Mouse (Mus musculus): ENCODE results near the gene Akr1b8. TPM values are rescaled to one million over a fixed set of nuclear protein-coding genes. Genes with fewer than 3 reads are reported as not detected.

The Akr1b8 gene
- polyA plus RNA-seq (2014; fragmentation: Nextera tagmentation; extraction: Ambion mirVana) = 12.4 and 14.0 TPM in 2 replicates

DNA sequence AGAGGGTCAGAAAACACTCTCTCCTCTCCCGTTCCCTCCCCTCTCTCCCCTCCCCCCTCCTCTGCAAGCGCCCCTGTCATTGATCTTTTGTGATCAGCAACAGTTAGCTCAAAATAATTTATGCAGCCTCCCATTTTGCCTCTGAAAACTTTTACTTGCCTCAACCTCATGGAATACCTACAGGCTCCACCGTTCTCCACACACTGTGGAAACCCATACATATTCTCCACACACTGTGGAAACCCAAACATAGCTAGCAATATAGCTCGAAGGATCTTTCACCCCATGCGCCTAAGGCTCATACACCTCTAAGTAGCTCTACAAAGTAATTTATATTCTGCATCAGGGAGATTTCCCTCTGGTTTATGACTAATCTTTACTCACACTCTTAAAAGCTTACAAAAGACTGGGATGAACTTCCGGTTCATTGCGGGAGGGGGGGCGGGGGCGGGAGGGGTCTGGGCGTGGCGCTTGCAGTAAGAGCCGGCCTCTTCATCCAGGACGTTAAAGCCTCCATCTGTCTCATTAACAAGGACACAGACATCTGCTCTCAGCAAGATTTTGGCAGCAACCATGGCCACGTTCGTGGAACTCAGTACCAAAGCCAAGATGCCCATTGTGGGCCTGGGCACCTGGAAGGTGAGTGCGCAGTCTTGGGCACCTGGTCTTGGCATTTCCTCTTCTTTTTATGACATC, at the start of gene Akr1b8:
Gene Akr1b8 (plus strand): TSS at position 462 of the 696 bp plus-strand sequence.
- Histone ChIP-seq H3K4me1 (ENCODE audit: insufficient read depth) (peaks cover 13% of the 10 kb centered on the region), H3K27me3 (ENCODE audit: insufficient read depth, low read length) (no peaks in the 10 kb centered on the region), H3K36me3 (ENCODE audit: insufficient read depth) (no peaks in the 10 kb centered on the region), H3K4me3 (ENCODE audit: low read depth, low read length) (peak within 1 kb of the TSS; percentile 29), H3K27ac (ENCODE audit: low read depth) (peak within 1 kb of the TSS; percentile 48), H3K9me3 (ENCODE audit: low read depth, low read length) (no peaks in the 10 kb centered on the region), H3K4me2 (peak within 1 kb of the TSS; percentile 68), H3K9ac (peak within 1 kb of the TSS; percentile 40)
- DNase-seq (peak; percentile 33), ATAC-seq (ENCODE audit: insufficient read depth) (peak; percentile 76)
- no peak for TF ChIP-seq CTCF (IDR thresholded peaks at IDR 0.05; ENCODE audit: low read depth)
- 11% methylated on average over 16 of the region's 16 CpGs for WGBS

DNA sequence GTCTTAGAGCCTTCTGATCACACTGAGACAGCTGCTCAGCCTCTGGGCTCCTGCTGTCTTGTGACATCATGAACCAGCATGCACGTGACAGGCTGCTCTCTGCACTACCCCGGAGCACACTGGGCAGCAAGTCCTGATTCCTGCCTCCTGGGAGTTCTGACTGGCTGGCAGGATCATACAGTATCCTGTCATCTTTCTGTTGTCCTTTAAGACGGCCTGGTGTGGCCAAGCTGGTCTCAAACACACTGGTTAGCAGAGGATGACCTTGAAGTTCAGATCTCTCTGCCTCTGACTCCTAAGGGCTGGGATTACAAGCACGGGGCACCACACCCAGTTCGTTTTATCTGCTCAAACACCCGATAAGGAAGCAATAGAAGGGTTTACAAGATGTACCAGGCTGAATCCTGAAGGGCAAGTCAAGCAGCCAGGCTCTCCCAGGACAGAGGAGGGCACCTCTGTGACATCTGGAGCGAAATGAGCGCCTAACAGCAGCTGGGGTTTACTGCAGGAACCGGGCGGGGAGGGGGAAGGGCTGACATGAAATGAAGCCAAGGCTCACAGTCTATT, 49.2 kb upstream of the Akr1b8 start:
- Histone ChIP-seq H3K36me3 (ENCODE audit: insufficient read depth) (peaks cover 30% of the 10 kb centered on the region), H3K9ac (no peak overlapping the region), H3K27me3 (ENCODE audit: insufficient read depth, low read length) (no peaks in the 10 kb centered on the region), H3K9me3 (ENCODE audit: low read depth, low read length) (no peaks in the 10 kb centered on the region), H3K4me3 (ENCODE audit: low read depth, low read length) (no peak overlapping the region), H3K27ac (ENCODE audit: low read depth) (no peak overlapping the region), H3K4me1 (ENCODE audit: insufficient read depth) (no peaks in the 10 kb centered on the region), H3K4me2 (no peak overlapping the region)
- no peak for TF ChIP-seq CTCF (IDR thresholded peaks at IDR 0.05; ENCODE audit: low read depth)
- ATAC-seq (ENCODE audit: insufficient read depth) (peak; percentile 31; the same call in 1 of the 2 replicates), DNase-seq (no peak)
- 65% methylated on average over 10 of the region's 10 CpGs for WGBS

DNA sequence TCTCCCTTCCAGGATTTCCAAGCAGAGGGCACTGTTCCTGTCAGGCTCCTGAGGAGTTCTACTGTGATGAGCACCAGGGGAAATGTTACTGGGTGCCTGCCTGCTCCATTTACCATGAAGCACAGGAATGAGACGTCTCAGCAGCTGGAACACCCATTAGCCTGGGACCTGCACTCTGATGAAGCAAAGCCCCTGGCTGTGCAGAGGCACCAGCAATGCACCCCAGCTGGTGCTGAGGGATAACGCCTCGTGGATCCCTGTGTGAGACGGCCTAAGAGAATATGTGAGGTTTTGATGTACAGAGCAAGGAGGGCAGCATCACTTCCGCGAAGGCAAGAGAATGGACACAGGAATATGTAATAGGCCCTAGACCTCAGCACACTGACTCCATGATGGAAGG, 47.1 kb upstream of the Akr1b8 start:
- Histone ChIP-seq H3K36me3 (ENCODE audit: insufficient read depth) (peaks cover 48% of the 10 kb centered on the region), H3K4me2 (no peak overlapping the region), H3K9ac (no peak overlapping the region), H3K27me3 (ENCODE audit: insufficient read depth, low read length) (no peaks in the 10 kb centered on the region), H3K4me1 (ENCODE audit: insufficient read depth) (no peaks in the 10 kb centered on the region), H3K9me3 (ENCODE audit: low read depth, low read length) (no peaks in the 10 kb centered on the region), H3K4me3 (ENCODE audit: low read depth, low read length) (no peak overlapping the region), H3K27ac (ENCODE audit: low read depth) (no peak overlapping the region)
- DNase-seq (no peak), ATAC-seq (ENCODE audit: insufficient read depth) (no peak)
- WGBS = 72% methylated on average over 6 of the region's 6 CpGs
- no peak for TF ChIP-seq CTCF (IDR thresholded peaks at IDR 0.05; ENCODE audit: low read depth)

DNA sequence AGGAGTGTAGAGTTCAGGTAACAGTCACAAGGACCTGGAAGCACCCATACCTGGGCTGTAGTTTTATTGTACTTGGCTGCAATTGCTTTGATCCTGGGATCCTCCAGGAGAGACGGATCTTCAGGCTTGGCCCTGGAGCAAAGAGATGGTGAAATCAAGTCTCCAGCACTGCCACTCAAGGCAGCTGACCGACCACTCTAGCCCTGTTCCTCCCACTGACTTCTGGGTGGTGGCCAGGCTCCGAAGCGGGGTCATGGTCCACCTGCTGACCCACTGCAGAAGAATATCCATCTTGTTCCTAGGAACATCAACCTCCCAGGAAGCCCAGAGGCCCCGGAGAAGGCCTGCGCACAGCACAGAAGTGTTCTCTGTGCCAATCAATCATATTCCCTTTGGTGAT, 44.4 kb upstream of the Akr1b8 start:
- Histone ChIP-seq H3K9ac (no peak overlapping the region), H3K36me3 (ENCODE audit: insufficient read depth) (peaks cover 52% of the 10 kb centered on the region), H3K27ac (ENCODE audit: low read depth) (no peak overlapping the region), H3K4me3 (ENCODE audit: low read depth, low read length) (no peak overlapping the region), H3K9me3 (ENCODE audit: low read depth, low read length) (no peaks in the 10 kb centered on the region), H3K27me3 (ENCODE audit: insufficient read depth, low read length) (no peaks in the 10 kb centered on the region), H3K4me2 (no peak overlapping the region), H3K4me1 (ENCODE audit: insufficient read depth) (no peaks in the 10 kb centered on the region)
- WGBS = 86% methylated on average over 6 of the region's 6 CpGs
- no peak for TF ChIP-seq CTCF (IDR thresholded peaks at IDR 0.05; ENCODE audit: low read depth)
- DNase-seq = no peak
- ATAC-seq (ENCODE audit: insufficient read depth) = no peak

DNA sequence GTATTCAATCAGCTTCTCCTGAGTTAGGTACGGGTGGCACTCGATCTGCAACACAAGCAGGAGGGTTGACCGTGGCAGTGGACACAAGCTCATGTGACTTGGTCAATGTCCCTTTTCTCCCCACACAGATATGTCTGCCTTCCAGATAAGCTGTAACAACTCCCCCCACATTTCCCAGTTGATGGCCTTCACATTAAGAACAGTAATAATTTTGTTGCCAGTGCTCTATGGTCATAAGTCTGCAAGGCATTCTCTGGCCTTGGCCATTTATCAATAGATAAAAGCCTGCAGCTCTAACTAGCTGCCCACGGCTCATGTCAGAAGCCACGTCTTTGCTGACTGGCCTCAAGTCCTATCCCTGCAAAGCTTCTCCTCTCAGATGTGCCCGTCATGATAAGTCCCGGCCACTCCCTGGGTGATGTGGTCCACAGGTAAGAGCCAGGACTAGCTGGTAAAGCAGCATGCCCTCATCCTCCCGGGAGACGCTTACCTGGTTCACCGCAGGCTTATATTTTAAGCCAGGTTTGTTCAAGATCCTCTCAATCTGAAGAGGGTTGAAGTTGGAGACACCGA, 43.8 kb upstream of the Akr1b8 start:
- peaks cover 51% of the 10 kb centered on the region for H3K36me3 ChIP-seq (ENCODE audit: insufficient read depth)
- ATAC-seq (ENCODE audit: insufficient read depth) = no peak
- WGBS = 93% methylated on average over 11 of the region's 11 CpGs

DNA sequence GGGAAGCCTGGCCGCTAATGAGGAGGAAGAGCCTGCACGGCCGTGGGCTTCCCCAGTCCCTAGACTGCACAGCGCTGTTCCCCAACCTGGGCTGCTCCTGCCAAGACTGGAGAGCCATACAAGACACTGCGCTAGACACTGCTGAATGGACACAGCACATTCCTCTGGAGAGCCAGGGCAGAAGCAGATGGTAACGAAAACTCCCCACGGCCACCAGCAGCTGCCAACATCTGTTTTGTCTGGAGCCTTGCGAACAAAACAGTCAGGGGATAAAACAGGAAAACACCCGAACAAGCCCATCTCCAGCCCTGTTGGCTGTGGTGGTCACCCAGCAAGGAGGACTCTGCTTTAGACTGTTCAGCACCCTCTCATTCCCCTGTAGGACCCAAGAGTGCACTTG, 40.5 kb upstream of the Akr1b8 start:
- no peak for TF ChIP-seq CTCF (IDR thresholded peaks at IDR 0.05; ENCODE audit: low read depth)
- Histone ChIP-seq H3K27me3 (ENCODE audit: insufficient read depth, low read length) (no peaks in the 10 kb centered on the region), H3K4me2 (no peak overlapping the region), H3K9me3 (ENCODE audit: low read depth, low read length) (no peaks in the 10 kb centered on the region), H3K36me3 (ENCODE audit: insufficient read depth) (peaks cover 37% of the 10 kb centered on the region), H3K4me1 (ENCODE audit: insufficient read depth) (peaks cover 9% of the 10 kb centered on the region), H3K27ac (ENCODE audit: low read depth) (no peak overlapping the region), H3K9ac (no peak overlapping the region), H3K4me3 (ENCODE audit: low read depth, low read length) (no peak overlapping the region)
- 64% methylated on average over 9 of the region's 9 CpGs for WGBS
- DNase-seq (peak; percentile 54), ATAC-seq (ENCODE audit: insufficient read depth) (no peak)

More for the DNA sequence above, 43.8 kb upstream of the Akr1b8 start:
- H3K4me2 ChIP-seq = no peak overlapping the region
- H3K9ac ChIP-seq = no peak overlapping the region
- H3K4me3 ChIP-seq (ENCODE audit: low read depth, low read length) = no peak overlapping the region
- no peaks in the 10 kb centered on the region for H3K4me1 ChIP-seq (ENCODE audit: insufficient read depth)
- DNase-seq = no peak
- H3K27ac ChIP-seq (ENCODE audit: low read depth) = no peak overlapping the region
- no peaks in the 10 kb centered on the region for H3K9me3 ChIP-seq (ENCODE audit: low read depth, low read length)
- H3K27me3 ChIP-seq (ENCODE audit: insufficient read depth, low read length) = no peaks in the 10 kb centered on the region
- TF ChIP-seq CTCF (IDR thresholded peaks at IDR 0.05; ENCODE audit: low read depth) = no peak

DNA sequence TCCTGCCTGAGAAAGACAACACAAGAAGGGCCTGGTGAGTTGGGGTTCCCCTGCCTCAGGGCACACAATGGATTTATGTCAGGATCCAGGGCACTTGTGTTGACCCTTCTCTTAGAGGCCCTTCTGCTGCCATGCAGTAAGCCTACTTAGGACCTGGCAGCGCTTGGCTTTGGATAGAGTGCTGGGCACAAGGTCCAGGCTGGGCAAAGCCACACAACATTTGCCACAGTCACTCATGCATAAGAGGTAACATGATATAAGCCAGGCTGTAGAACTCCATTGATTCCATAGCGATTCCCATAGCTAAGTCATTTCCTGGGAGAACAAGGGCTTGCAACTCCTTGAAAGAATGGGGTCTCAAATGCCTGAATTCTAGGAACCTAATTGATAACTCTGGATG, 40.0 kb upstream of the Akr1b8 start:
- DNase-seq = no peak
- H3K9ac ChIP-seq = no peak overlapping the region

More for the DNA sequence above, 40.0 kb upstream of the Akr1b8 start:
- H3K9me3 ChIP-seq (ENCODE audit: low read depth, low read length) = no peaks in the 10 kb centered on the region
- no peak overlapping the region for H3K4me3 ChIP-seq (ENCODE audit: low read depth, low read length)
- H3K27ac ChIP-seq (ENCODE audit: low read depth) = no peak overlapping the region
- no peak for ATAC-seq (ENCODE audit: insufficient read depth)
- H3K36me3 ChIP-seq (ENCODE audit: insufficient read depth) = peaks cover 31% of the 10 kb centered on the region
- H3K4me1 ChIP-seq (ENCODE audit: insufficient read depth) = peaks cover 9% of the 10 kb centered on the region
- whole genome bisulfite sequencing = 91% methylated on average over 2 of the region's 2 CpGs
- H3K4me2 ChIP-seq = no peak overlapping the region
- no peaks in the 10 kb centered on the region for H3K27me3 ChIP-seq (ENCODE audit: insufficient read depth, low read length)
- TF ChIP-seq CTCF (IDR thresholded peaks at IDR 0.05; ENCODE audit: low read depth) = no peak

Data from lung, embryonic 14.5 days (tissue).